Mouse (Mus musculus) heart, embryonic 16.5 days (tissue): Measurements from ENCODE around the gene Tssc4. TPM values are rescaled to one million over a fixed set of nuclear protein-coding genes. Genes with fewer than 3 reads are reported as not detected.

Experiments used
- ATAC-seq: fragments of 200-750 bp; cut with Nextera tagmentation; replicated peaks from 2 replicates; pipeline ENCODE4 v1.8.0; 2017; ENCODE audit warnings: moderate number of reproducible peaks; ENCODE audit not compliant: insufficient read depth, low FRiP score; ENCODE audit errors: extremely low read depth
- H3K27ac ChIP-seq: fragments of 300-500 bp; sonication (generic); 2 replicates; pipeline ENCODE4 v1.5.1; 2014; ENCODE audit warnings: mild to moderate bottlenecking, low read length, control low read depth, moderate library complexity
- H3K27me3 ChIP-seq: fragments of 300-500 bp; sonication (generic); 2 replicates; pipeline ENCODE4 v1.6.1; 2014; ENCODE audit warnings: low read length, mixed read lengths; ENCODE audit not compliant: control insufficient read depth, insufficient read depth
- H3K36me3 ChIP-seq: fragments of 300-500 bp; sonication (generic); 2 replicates; pipeline ENCODE4 v1.6.1; 2014; ENCODE audit not compliant: control insufficient read depth, insufficient read depth
- H3K4me1 ChIP-seq: fragments of 300-500 bp; sonication (generic); 2 replicates; pipeline ENCODE4 v1.6.1; 2014; ENCODE audit warnings: low read length, mixed read lengths; ENCODE audit not compliant: control insufficient read depth, insufficient read depth
- H3K4me2 ChIP-seq: fragments of 300-500 bp; sonication (generic); 2 replicates; pipeline ENCODE4 v1.6.1; 2014; ENCODE audit warnings: low read depth, mild to moderate bottlenecking, control low read depth, low read length
- H3K4me3 ChIP-seq: fragments of 300-500 bp; sonication (generic); 2 replicates; pipeline ENCODE4 v1.5.1; 2014; ENCODE audit warnings: mild to moderate bottlenecking, control low read depth, low read length
- H3K9ac ChIP-seq: fragments of 300-500 bp; sonication (generic); 2 replicates; pipeline ENCODE4 v1.6.1; 2014; ENCODE audit warnings: low read length, control low read depth
- H3K9me3 ChIP-seq: fragments of 300-500 bp; sonication (generic); replicated peaks from 2 replicates; pipeline ENCODE4 v1.6.1; 2016; ENCODE audit warnings: low read length; ENCODE audit not compliant: control insufficient read depth
- WGBS: fragments of 180-500 bp; shearing (Covaris S2); extraction: QIAGEN DNeasy Blood & Tissue Kit; methylation state at CpG from one replicate; pipeline ENCODE4 v1.1.7; 2014; 5-methylcytosine and 5-hydroxymethylcytosine counted together
- polyA plus RNA-seq: library from polyadenylated mRNA; unstranded; fragments of >200 nt; fragmentation: Nextera tagmentation; extraction: Ambion mirVana; gene quantifications from 2 replicates; pipeline ENCODE4 v1.2.1, GENCODE M21; 2015

Gene Tssc4
- polyA plus RNA-seq, 1 experiment from 2014 or later, result 59.2 TPM

- peaks cover 7% of the 10 kb centered on the region for H3K36me3 ChIP-seq
- ATAC-seq, result no peak
- no peaks in the 10 kb centered on the region for H3K27me3 ChIP-seq
- no peak overlapping the region for H3K9ac ChIP-seq
- H3K9me3 ChIP-seq, result no peaks in the 10 kb centered on the region
- WGBS, result 80% methylated on average over 5 of the region's 5 CpGs
- H3K4me1 ChIP-seq, result peaks cover 17% of the 10 kb centered on the region
- no peak overlapping the region for H3K4me3 ChIP-seq
- H3K27ac ChIP-seq, result no peak overlapping the region
- H3K4me2 ChIP-seq, result no peak overlapping the region
Measured at GRCm38 (mm10) chr7:143072605-143073004, 3.6 kb downstream of the Tssc4 start.

- H3K9me3 ChIP-seq, result no peaks in the 10 kb centered on the region
- WGBS, result 59% methylated on average over 1 of the region's 1 CpGs
Measured at GRCm38 (mm10) chr7:143073086-143073485, 4.0 kb downstream of the Tssc4 start.

GRCm38 (mm10) chr7:143075394-143075793, 6.3 kb downstream of the Tssc4 start:
- WGBS, result 69% methylated on average over 5 of the region's 5 CpGs
- Histone ChIP-seq H3K4me1 (peaks cover 3% of the 10 kb centered on the region; the same call in 1 of the 2 replicates), H3K27me3 (no peaks in the 10 kb centered on the region), H3K9me3 (no peaks in the 10 kb centered on the region), H3K4me3 (no peak overlapping the region), H3K4me2 (no peak overlapping the region), H3K27ac (no peak overlapping the region), H3K36me3 (no peaks in the 10 kb centered on the region), H3K9ac (no peak overlapping the region)
- no peak for ATAC-seq

More at GRCm38 (mm10) chr7:143073086-143073485, 4.0 kb downstream of the Tssc4 start:
- ATAC-seq, result no peak
- Histone ChIP-seq H3K4me1 (peaks cover 16% of the 10 kb centered on the region), H3K4me3 (no peak overlapping the region), H3K36me3 (peaks cover 3% of the 10 kb centered on the region; the same call in 1 of the 2 replicates), H3K27me3 (no peaks in the 10 kb centered on the region), H3K4me2 (no peak overlapping the region), H3K27ac (no peak overlapping the region), H3K9ac (no peak overlapping the region)

- H3K4me2 ChIP-seq, result no peak overlapping the region
- H3K36me3 ChIP-seq, result no peaks in the 10 kb centered on the region
- no peaks in the 10 kb centered on the region for H3K27me3 ChIP-seq
- 78% methylated on average over 2 of the region's 2 CpGs for WGBS
- H3K27ac ChIP-seq, result no peak overlapping the region
- no peak for ATAC-seq
- no peaks in the 10 kb centered on the region for H3K9me3 ChIP-seq
- H3K9ac ChIP-seq, result no peak overlapping the region
- no peaks in the 10 kb centered on the region for H3K4me1 ChIP-seq
- H3K4me3 ChIP-seq, result no peak overlapping the region
Measured at GRCm38 (mm10) chr7:143077351-143077750, 8.3 kb downstream of the Tssc4 start.

GRCm38 (mm10) chr7:143082024-143082423, 13.0 kb downstream of the Tssc4 start:
- Histone ChIP-seq H3K4me3 (no peak overlapping the region), H3K27ac (no peak overlapping the region), H3K4me1 (peaks cover 6% of the 10 kb centered on the region), H3K4me2 (no peak overlapping the region), H3K9ac (no peak overlapping the region), H3K36me3 (no peaks in the 10 kb centered on the region), H3K27me3 (no peaks in the 10 kb centered on the region), H3K9me3 (no peaks in the 10 kb centered on the region)
- WGBS, result 67% methylated on average over 6 of the region's 6 CpGs
- ATAC-seq, result no peak

DNA sequence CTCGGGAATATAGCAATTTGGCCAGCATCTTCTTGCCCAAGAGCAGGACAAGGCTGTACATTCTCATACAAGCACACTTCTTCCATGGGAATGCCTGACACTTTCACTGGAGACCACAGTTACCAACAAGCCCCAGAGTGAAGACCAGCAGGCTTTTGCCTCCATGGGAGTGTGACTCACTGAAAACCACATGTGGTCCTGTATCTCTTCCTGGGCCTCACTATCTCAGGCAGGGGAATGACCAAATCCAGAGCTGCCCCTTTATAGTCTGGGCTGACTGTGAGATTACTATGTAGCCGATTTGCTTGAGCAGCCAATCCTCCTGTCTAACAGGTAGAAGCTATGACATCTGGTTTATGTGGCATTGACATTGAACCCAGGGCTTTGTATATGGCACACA, 14.7 kb downstream of the Tssc4 start:
- Histone ChIP-seq H3K4me1 (peaks cover 9% of the 10 kb centered on the region), H3K27ac (no peak overlapping the region), H3K4me2 (no peak overlapping the region), H3K27me3 (no peaks in the 10 kb centered on the region; the same call in 1 of the 2 replicates), H3K9ac (no peak overlapping the region), H3K4me3 (no peak overlapping the region), H3K36me3 (no peaks in the 10 kb centered on the region), H3K9me3 (no peaks in the 10 kb centered on the region)
- 65% methylated on average over 2 of the region's 2 CpGs for WGBS
- no peak for ATAC-seq

GRCm38 (mm10) chr7:143086366-143086765, 17.3 kb downstream of the Tssc4 start:
- Histone ChIP-seq H3K27me3 (peaks cover 4% of the 10 kb centered on the region), H3K4me2 (peak overlapping the region; percentile 26), H3K9ac (peak overlapping the region; percentile 68), H3K27ac (peak overlapping the region; percentile 69), H3K9me3 (no peaks in the 10 kb centered on the region), H3K36me3 (no peaks in the 10 kb centered on the region), H3K4me1 (peaks cover 9% of the 10 kb centered on the region), H3K4me3 (no peak overlapping the region; the same call in 1 of the 2 replicates)
- 45% methylated on average over 2 of the region's 2 CpGs for WGBS
- ATAC-seq, result no peak

- H3K4me2 ChIP-seq, result peak overlapping the region; percentile 26
- H3K27me3 ChIP-seq, result peaks cover 4% of the 10 kb centered on the region
- peak overlapping the region; percentile 15; the same call in 1 of the 2 replicates for H3K4me3 ChIP-seq
- peak overlapping the region; percentile 68 for H3K9ac ChIP-seq
- no peaks in the 10 kb centered on the region for H3K9me3 ChIP-seq
- H3K36me3 ChIP-seq, result no peaks in the 10 kb centered on the region
- peak overlapping the region; percentile 69 for H3K27ac ChIP-seq
- H3K4me1 ChIP-seq, result peaks cover 9% of the 10 kb centered on the region
- WGBS, result 17% methylated on average over 4 of the region's 4 CpGs
- peak; percentile 72 for ATAC-seq
Measured at GRCm38 (mm10) chr7:143087070-143087579, 18.1 kb downstream of the Tssc4 start.

- no peak overlapping the region for H3K27ac ChIP-seq
- no peak overlapping the region for H3K4me2 ChIP-seq
- H3K4me1 ChIP-seq, result 0 out of 2 replicates have a peak, but pooled peaks cover 2% of the 10 kb centered on the region
- no peaks in the 10 kb centered on the region for H3K9me3 ChIP-seq
- no peak overlapping the region for H3K4me3 ChIP-seq
- no peak overlapping the region for H3K9ac ChIP-seq
- H3K27me3 ChIP-seq, result peaks cover 8% of the 10 kb centered on the region
- no peak for ATAC-seq
- 77% methylated on average over 3 of the region's 3 CpGs for WGBS
- H3K36me3 ChIP-seq, result no peaks in the 10 kb centered on the region
Measured at GRCm38 (mm10) chr7:143093847-143094246, 24.8 kb downstream of the Tssc4 start.
